ENCODE assay signal across 14 mouse cellular contexts in the genomic region with DNA sequence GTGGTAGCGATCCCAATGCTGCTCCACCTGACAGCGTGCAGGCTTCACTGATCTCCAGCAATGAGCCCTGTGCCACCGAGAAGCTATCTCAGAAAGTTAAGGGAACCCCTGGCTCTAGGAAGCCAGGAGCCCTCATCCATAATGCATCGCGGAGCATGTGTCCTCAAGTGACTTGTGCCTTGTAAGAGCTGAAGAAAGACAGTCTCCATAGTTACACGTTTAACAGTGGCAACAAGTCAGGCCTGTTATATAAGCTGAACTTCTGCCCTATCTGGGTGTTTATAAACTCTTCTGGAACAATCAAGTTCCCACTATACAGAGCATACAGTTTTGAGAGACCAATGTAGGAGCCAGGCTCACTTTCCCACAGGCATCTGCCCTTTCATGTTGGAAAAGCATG. TPM values are rescaled to one million over a fixed set of nuclear protein-coding genes. Genes with fewer than 3 reads are reported as not detected.
DNase-seq lines count a peak whose midpoint lies in the region; ATAC-seq and TF ChIP-seq lines count a peak whose summit lies in the region.
"Had no signal": no experiment of that assay in that cellular context is flagged by ENCODE, and none has a peak within 500 bp of the region (broad histone marks: within the 10 kb centered on the region; RNA-seq: fewer than 3 reads in every experiment).

No protein-coding gene starts in this region.

- no peak overlapping the region for H3K9ac ChIP-seq in heart, embryonic 12.5 days
- H3K9ac ChIP-seq: forebrain, embryonic 12.5 days; intestine, embryonic 15.5 days had no signal

- peaks cover 2% of the 10 kb centered on the region; the same call in 1 of the 2 replicates for H3K36me3 ChIP-seq in heart, embryonic 12.5 days
- no peaks in the 10 kb centered on the region for H3K36me3 ChIP-seq in thymus, adult 2 months (ENCODE audit: control insufficient read depth, insufficient read depth, low read length)
- H3K36me3 ChIP-seq: intestine, embryonic 15.5 days had no signal

- DNase-seq in heart, adult 11 months = peak; percentile 98
- peak; percentile 39 to 70 for DNase-seq in left cerebral cortex, postnatal 14 days (ENCODE audit: low spot score in 2 of 2)
- DNase-seq in left cerebral cortex, postnatal 36 days (ENCODE audit: low spot score in 2 of 2) = no peak
- DNase-seq in brain, adult 2 months (ENCODE audit: low read depth, low spot score) = peak; percentile 82
- DNase-seq in kidney, postnatal 36 days = peak; percentile 60 to 81
- DNase-seq in adrenal gland, postnatal 36 days = no peak
- DNase-seq in thymus, adult 2 months = no peak
- DNase-seq: adrenal gland, postnatal 14 days; thymus, postnatal 36 days had no signal

- no peak for TF ChIP-seq POLR2A in thymus, adult 2 months (IDR thresholded peaks at IDR 0.05; ENCODE audit: control insufficient read depth, extremely low read depth, insufficient read depth, low read length, poor library complexity)

- no peak overlapping the region for H3K4me2 ChIP-seq in heart, embryonic 12.5 days
- H3K4me2 ChIP-seq: forebrain, embryonic 12.5 days; heart, embryonic 11.5 days; intestine, embryonic 15.5 days had no signal

- no peak overlapping the region for H3K27ac ChIP-seq in heart, embryonic 12.5 days (ENCODE audit: poor library complexity, severe bottlenecking)
- no peak overlapping the region for H3K27ac ChIP-seq in thymus, adult 2 months (ENCODE audit: control insufficient read depth, insufficient read depth, low read length)
- H3K27ac ChIP-seq: forebrain, embryonic 12.5 days; intestine, embryonic 15.5 days had no signal

- no peak for ATAC-seq in heart, embryonic 12.5 days (ENCODE audit: insufficient number of reproducible peaks, low FRiP score)
- ATAC-seq: intestine, embryonic 15.5 days had no signal

- WGBS in heart, embryonic 12.5 days = 78% methylated on average over 6 of the region's 6 CpGs
- 92% methylated on average over 6 of the region's 6 CpGs for WGBS in thymus, adult 2 months

- no peaks in the 10 kb centered on the region for H3K9me3 ChIP-seq in heart, embryonic 12.5 days (replicated peaks)
- H3K9me3 ChIP-seq: forebrain, embryonic 12.5 days; intestine, embryonic 15.5 days; megakaryocyte, embryonic 14.5 days had no signal

- no peak for TF ChIP-seq CTCF in thymus, adult 2 months (IDR thresholded peaks at IDR 0.05; ENCODE audit: borderline replicate concordance, control insufficient read depth, extremely low read depth, insufficient read depth, low read length, poor library complexity)

- H3K4me3 ChIP-seq in heart, embryonic 12.5 days = no peak overlapping the region
- H3K4me3 ChIP-seq in thymus, adult 2 months (ENCODE audit: control insufficient read depth, insufficient read depth, low read length) = no peak overlapping the region
- H3K4me3 ChIP-seq: forebrain, embryonic 12.5 days; intestine, embryonic 15.5 days; megakaryocyte, embryonic 14.5 days had no signal

- intact Hi-C loops in left cerebral cortex, postnatal 14 days (cut with DNase I) = no loop called here
- intact Hi-C loops in left cerebral cortex, postnatal 36 days (cut with DNase I) = no loop called here

- H3K4me1 ChIP-seq in heart, embryonic 12.5 days (replicated peaks) = no peaks in the 10 kb centered on the region
- no peaks in the 10 kb centered on the region for H3K4me1 ChIP-seq in thymus, adult 2 months (replicated peaks; ENCODE audit: control insufficient read depth, insufficient read depth, low read length)
- H3K4me1 ChIP-seq: forebrain, embryonic 12.5 days; intestine, embryonic 15.5 days had no signal

- no peaks in the 10 kb centered on the region for H3K27me3 ChIP-seq in heart, embryonic 12.5 days (replicated peaks)
- no peaks in the 10 kb centered on the region for H3K27me3 ChIP-seq in thymus, adult 2 months (ENCODE audit: control insufficient read depth, insufficient read depth, low read length)
- H3K27me3 ChIP-seq: intestine, embryonic 15.5 days; megakaryocyte, embryonic 14.5 days had no signal

RNA-seq across cellular contexts. Expression of a gene that starts 15.7 kb away (rescaled TPM):
- 7.3 and 7.5 TPM in 2 replicates for polyA plus RNA-seq in heart, embryonic 12.5 days (2016; fragmentation: Nextera tagmentation; extraction: Ambion mirVana)
- 10 to 100 TPM; 33.6 to 38.2 TPM for total RNA-seq in left cerebral cortex, postnatal 14 days (2021)
- 10 to 100 TPM; 31.9 to 34.6 TPM for total RNA-seq in left cerebral cortex, postnatal 36 days (2021)
- 10 to 100 TPM; 18.3 to 31.6 TPM for total RNA-seq in adrenal gland, postnatal 36 days (2021)
- polyA plus RNA-seq in thymus, adult 2 months (2012; rRNA removed) = 7.2 and 7.3 TPM in 2 replicates

RNA-seq across cellular contexts. Expression of a gene that starts 20.6 kb away (rescaled TPM):
- 51.1 and 52.8 TPM in 2 replicates for polyA plus RNA-seq in heart, embryonic 12.5 days (2016; fragmentation: Nextera tagmentation; extraction: Ambion mirVana)
- 10 to 100 TPM; 63.9 to 66.8 TPM for total RNA-seq in left cerebral cortex, postnatal 14 days (2021)
- 10 to 100 TPM; 63.8 to 66.4 TPM for total RNA-seq in left cerebral cortex, postnatal 36 days (2021)
- 10 to 100 TPM; 29.7 to 31.6 TPM for total RNA-seq in adrenal gland, postnatal 36 days (2021)
- 71.7 and 79.0 TPM in 2 replicates for polyA plus RNA-seq in thymus, adult 2 months (2012; rRNA removed)

RNA-seq across cellular contexts. Expression of a gene that starts 56.1 kb away (rescaled TPM):
- polyA plus RNA-seq in heart, embryonic 12.5 days (2016; fragmentation: Nextera tagmentation; extraction: Ambion mirVana) = 3.5 and 3.7 TPM in 2 replicates
- 10 to 100 TPM; 21.2 to 25.0 TPM for total RNA-seq in left cerebral cortex, postnatal 14 days (2021)
- total RNA-seq in left cerebral cortex, postnatal 36 days (2021) = 10 to 100 TPM; 23.2 to 24.2 TPM
- 1 to 10 TPM; 2.7 to 3.8 TPM for total RNA-seq in adrenal gland, postnatal 36 days (2021)
- polyA plus RNA-seq in thymus, adult 2 months (2012; rRNA removed) = 106 and 120 TPM in 2 replicates

Comparison
In these comparisons a context has a peak if more than half of its experiments do, and no peak if none do; other contexts are left out.
1. DNase-seq: peak in heart, adult 11 months (single experiment), left cerebral cortex, postnatal 14 days (2 of 2), brain, adult 2 months (single experiment) and kidney, postnatal 36 days (2 of 2); none in left cerebral cortex, postnatal 36 days (0 of 2), adrenal gland, postnatal 36 days (0 of 2) and thymus, adult 2 months (single experiment).
2. RNA of a gene that starts 56.1 kb away (total RNA-seq): 21.2 to 25.0 TPM in left cerebral cortex, postnatal 14 days and 23.2 to 24.2 TPM in left cerebral cortex, postnatal 36 days; 2.7 to 3.8 TPM in adrenal gland, postnatal 36 days; every median in the first group is over 4 times any median in the second.